Mouse (Mus musculus) ES-E14 (cell line): ENCODE data around the gene Hist1h2bk.

ENCODE experiments used
- CHD2 ChIP-seq: IDR thresholded peaks from 2 replicates; pipeline ENCODE4 v1.6.1; 2014; ENCODE audit warnings: mild to moderate bottlenecking, low read depth, low read length, inconsistent platforms
- MAFK ChIP-seq: IDR thresholded peaks from 2 replicates; pipeline ENCODE4 v1.6.1; 2014; ENCODE audit warnings: mild to moderate bottlenecking, low read depth, low read length, inconsistent platforms; ENCODE audit not compliant: insufficient read depth
- ZC3H11A ChIP-seq: IDR thresholded peaks from 2 replicates; pipeline ENCODE4 v1.6.1; 2012; ENCODE audit warnings: low read depth, mild to moderate bottlenecking, inconsistent platforms, low read length, borderline replicate concordance
- ZNF384 ChIP-seq: IDR thresholded peaks from 2 replicates; pipeline ENCODE4 v1.6.1; 2012; ENCODE audit warnings: low read depth, low read length, inconsistent platforms

GRCm38 (mm10) chr13:22013716-22014115, 22.0 kb upstream of the Hist1h2bk start:
- TF ChIP-seq ZNF384 (no peak), CHD2 (no peak), ZC3H11A (no peak), MAFK (no peak)
